Mouse (Mus musculus): Measurements from ENCODE around the gene Gm49396. TPM values are rescaled to one million over a fixed set of nuclear protein-coding genes. Genes with fewer than 3 reads are reported as not detected.

Gm49396 gene
- polyA plus RNA-seq, 1 experiment: 1.0 TPM

DNA sequence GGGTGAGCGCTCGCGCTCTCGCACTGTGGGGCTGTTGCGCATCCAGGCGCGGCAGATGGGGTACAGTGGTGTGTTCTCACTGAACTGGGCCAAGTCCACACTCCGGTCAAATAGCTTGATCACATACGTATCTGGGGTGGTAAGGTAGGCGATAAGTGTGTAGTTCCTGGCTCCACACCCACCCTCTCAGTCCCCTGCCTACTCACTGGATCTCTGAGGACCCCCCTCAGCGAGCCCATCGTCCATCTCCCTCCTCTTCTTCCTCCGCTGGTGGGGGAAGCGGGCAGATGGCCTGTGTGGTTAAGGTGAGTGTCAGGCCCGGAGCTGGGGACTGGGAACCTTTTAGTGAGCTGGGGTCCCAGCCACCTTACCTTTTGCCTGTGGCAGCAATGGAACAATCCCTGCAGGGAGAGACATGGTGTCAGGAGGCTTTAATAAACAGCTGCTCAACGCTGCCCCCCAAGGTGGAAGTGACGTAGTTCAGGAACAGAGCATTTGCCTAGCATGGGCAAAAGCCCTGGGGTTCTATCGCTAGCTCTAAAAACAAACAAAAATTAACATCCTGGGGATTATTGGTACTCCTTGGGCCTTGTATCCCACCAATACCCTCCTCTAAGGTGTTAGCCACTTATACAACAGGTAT is 6.1 kb upstream of the Gm49396 start:
- H3K36me3 ChIP-seq (ENCODE audit: control insufficient read depth, insufficient read depth): peaks cover 8% of the 10 kb centered on the region
- H3K27me3 ChIP-seq (ENCODE audit: control insufficient read depth, insufficient read depth, insufficient read length): no peaks in the 10 kb centered on the region
- H3K79me2 ChIP-seq (ENCODE audit: control insufficient read depth, insufficient read depth): peaks cover 13% of the 10 kb centered on the region
- no peak overlapping the region for H3ac ChIP-seq (ENCODE audit: control insufficient read depth, insufficient read length)
- H3K4me3 ChIP-seq: no peak overlapping the region
- H3K4me2 ChIP-seq (ENCODE audit: low read depth): no peak overlapping the region
- TF ChIP-seq MAX (IDR thresholded peaks at IDR 0.05; ENCODE audit: low read depth): no peak
- peak; percentile 7 for TF ChIP-seq POLR2AphosphoS2 (IDR thresholded peaks at IDR 0.05; ENCODE audit: insufficient read length, low read depth)

DNA sequence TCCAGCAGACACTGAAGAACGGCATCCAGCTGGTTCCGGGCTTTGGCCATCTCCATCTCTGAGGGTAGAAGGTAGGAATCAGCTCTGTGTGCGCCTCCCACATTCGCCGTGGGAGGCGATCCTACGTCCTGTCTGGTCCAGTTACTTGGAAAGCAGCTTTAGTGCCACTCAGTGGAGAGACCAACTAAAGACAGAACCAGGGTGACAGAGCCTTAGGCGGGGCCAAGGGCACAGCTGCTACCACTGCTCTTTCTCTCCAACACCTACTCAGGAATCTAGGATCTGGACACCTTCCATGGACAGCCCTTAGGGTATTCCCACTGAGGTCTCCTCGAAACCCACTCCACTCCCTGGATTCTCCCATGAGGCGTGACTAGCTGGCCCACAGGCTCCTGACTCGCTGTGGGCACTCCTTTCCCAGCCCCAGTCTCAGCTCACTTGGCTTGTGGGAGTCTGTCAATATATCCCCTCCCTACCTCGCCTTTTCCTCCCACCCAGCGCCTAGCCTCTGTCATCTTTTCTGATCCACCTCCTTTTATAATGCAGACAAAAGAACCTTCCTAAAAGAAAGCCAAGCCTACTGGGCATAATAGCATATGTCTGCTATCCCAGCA is 5.1 kb upstream of the Gm49396 start:
- peaks cover 21% of the 10 kb centered on the region for H3K79me2 ChIP-seq (ENCODE audit: control insufficient read depth, insufficient read depth)
- peak overlapping the region; percentile 72 for H3K4me3 ChIP-seq
- no peak for TF ChIP-seq MAX (IDR thresholded peaks at IDR 0.05; ENCODE audit: low read depth)
- peak; percentile 14 for TF ChIP-seq POLR2A (IDR thresholded peaks at IDR 0.05; ENCODE audit: insufficient read length, low read depth)
- no peak for TF ChIP-seq TCF3 (IDR thresholded peaks at IDR 0.05; ENCODE audit: insufficient read length, low read depth)
- peak in 2 of 3 experiments; percentile 32 to 76 for TF ChIP-seq MYOD1 (IDR thresholded peaks at IDR 0.05; ENCODE audit: control insufficient read depth in 1 of 3, insufficient read length in 2 of 3, low read depth in 2 of 3)
- TF ChIP-seq SRF (IDR thresholded peaks at IDR 0.05; ENCODE audit: control insufficient read depth, insufficient read length, low read depth): no peak
- TF ChIP-seq MYOG (IDR thresholded peaks at IDR 0.05; ENCODE audit: control insufficient read depth in 1 of 3, insufficient read depth in 1 of 3, insufficient read length in 2 of 3, low read depth in 2 of 3): peak in 2 of 3 experiments; percentile 27 to 67
- H3K36me3 ChIP-seq (ENCODE audit: control insufficient read depth, insufficient read depth): peaks cover 8% of the 10 kb centered on the region
- H3ac ChIP-seq (ENCODE audit: control insufficient read depth, insufficient read length): peak overlapping the region; percentile 74
- H3K27me3 ChIP-seq (ENCODE audit: control insufficient read depth, insufficient read depth, insufficient read length): no peaks in the 10 kb centered on the region
- H3K4me2 ChIP-seq (ENCODE audit: low read depth): peak overlapping the region; percentile 77

DNA sequence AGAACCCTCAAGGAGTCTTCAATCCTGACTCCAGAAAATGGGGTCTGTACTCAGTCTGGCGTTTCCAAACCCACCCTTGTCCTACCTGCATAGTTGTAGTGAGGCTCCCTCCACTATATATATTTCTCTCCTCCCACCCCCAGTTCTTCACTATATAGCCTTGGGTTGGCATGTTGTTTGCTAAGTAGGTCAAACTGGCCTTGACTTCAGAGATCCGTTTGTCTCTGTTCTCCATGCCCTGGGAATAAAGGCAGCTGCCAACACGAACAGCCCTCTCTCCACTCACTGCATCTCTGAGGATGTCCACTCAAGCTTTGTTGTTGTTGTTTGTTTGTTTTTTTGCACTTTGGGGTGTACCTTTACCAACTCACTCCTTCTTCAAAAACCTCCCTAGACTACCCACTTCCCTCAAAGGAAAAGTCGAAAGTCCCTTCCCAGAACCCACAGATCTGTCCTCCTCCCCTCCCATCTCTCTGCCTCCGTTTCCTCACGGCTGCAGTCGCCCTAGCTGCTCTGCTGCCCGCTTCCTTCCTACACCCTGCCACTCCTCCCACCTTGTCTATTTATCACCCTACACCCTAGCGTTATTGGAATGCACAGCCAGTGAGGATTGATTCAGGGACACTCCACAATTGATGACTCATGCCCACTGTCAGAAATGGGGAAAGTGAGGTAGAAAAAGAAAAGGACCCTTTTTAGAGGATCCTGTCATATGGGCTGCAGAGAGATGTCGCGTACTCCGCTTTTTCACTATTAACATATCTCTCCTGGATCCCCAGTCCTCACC is 4.3 kb upstream of the Gm49396 start:
- H3ac ChIP-seq (ENCODE audit: control insufficient read depth, insufficient read length): peak overlapping the region; percentile 74
- TF ChIP-seq CEBPB (IDR thresholded peaks at IDR 0.05; ENCODE audit: insufficient read depth, poor library complexity, severe bottlenecking) (no peak), POLR2A (IDR thresholded peaks at IDR 0.05; ENCODE audit: insufficient read length, low read depth) (peak; percentile 24)
- H3K4me2 ChIP-seq (ENCODE audit: low read depth): peak overlapping the region; percentile 77
- peaks cover 8% of the 10 kb centered on the region for H3K36me3 ChIP-seq (ENCODE audit: control insufficient read depth, insufficient read depth)
- H3K79me2 ChIP-seq (ENCODE audit: control insufficient read depth, insufficient read depth): peaks cover 21% of the 10 kb centered on the region
- no peaks in the 10 kb centered on the region for H3K27me3 ChIP-seq (ENCODE audit: control insufficient read depth, insufficient read depth, insufficient read length)
- peak overlapping the region; percentile 72 for H3K4me3 ChIP-seq

DNA sequence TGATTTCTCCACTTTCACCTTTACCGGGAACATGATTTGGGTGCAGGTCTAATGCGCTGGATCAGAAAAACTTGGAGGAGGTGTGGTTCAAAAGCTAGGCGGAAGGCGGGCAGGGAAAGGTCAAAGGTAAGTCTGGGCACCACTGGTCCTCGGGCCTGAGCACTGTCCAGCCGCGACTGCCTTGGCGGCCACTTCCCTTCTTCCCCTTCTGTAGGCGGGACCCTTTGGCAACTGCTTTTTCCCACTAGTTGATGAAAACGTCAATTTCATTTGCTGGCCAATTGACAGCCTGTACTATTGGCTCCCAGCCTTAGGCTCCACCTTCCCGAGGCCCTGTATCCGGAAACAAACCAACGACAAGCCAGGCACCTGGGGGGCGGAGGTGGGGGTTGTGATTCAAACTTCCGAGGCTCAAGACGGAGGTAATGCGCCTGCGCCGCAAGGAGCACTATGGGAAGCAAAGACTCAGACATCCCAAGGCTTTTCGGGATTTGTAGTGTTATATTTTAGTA is 3.6 kb upstream of the Gm49396 start, which contains the start of gene Lin37:
TSS of gene Lin37 (minus strand) at position 396 of the 512 bp plus-strand sequence.
- peaks cover 8% of the 10 kb centered on the region for H3K36me3 ChIP-seq (ENCODE audit: control insufficient read depth, insufficient read depth)
- peak within 1 kb of the TSS; percentile 74 for H3ac ChIP-seq (ENCODE audit: control insufficient read depth, insufficient read length)
- TF ChIP-seq USF1 (IDR thresholded peaks at IDR 0.05; ENCODE audit: low read depth) (no peak), TCF3 (IDR thresholded peaks at IDR 0.05; ENCODE audit: insufficient read length, low read depth) (no peak), MYOG (IDR thresholded peaks at IDR 0.05; ENCODE audit: control insufficient read depth in 1 of 3, insufficient read depth in 1 of 3, insufficient read length in 2 of 3, low read depth in 2 of 3) (no peak), POLR2AphosphoS2 (IDR thresholded peaks at IDR 0.05; ENCODE audit: insufficient read length, low read depth) (peak; percentile 63), TCF12 (IDR thresholded peaks at IDR 0.05; ENCODE audit: insufficient read depth, poor library complexity, severe bottlenecking) (no peak), POLR2A (IDR thresholded peaks at IDR 0.05; ENCODE audit: insufficient read length, low read depth) (peak; percentile 80), SRF (IDR thresholded peaks at IDR 0.05; ENCODE audit: control insufficient read depth, insufficient read length, low read depth) (no peak)
- H3K4me3 ChIP-seq: peak within 1 kb of the TSS; percentile 72
- H3K4me2 ChIP-seq (ENCODE audit: low read depth): peak within 1 kb of the TSS; percentile 81
- H3K27me3 ChIP-seq (ENCODE audit: control insufficient read depth, insufficient read depth, insufficient read length): no peaks in the 10 kb centered on the region
- H3K79me2 ChIP-seq (ENCODE audit: control insufficient read depth, insufficient read depth): peaks cover 21% of the 10 kb centered on the region

DNA sequence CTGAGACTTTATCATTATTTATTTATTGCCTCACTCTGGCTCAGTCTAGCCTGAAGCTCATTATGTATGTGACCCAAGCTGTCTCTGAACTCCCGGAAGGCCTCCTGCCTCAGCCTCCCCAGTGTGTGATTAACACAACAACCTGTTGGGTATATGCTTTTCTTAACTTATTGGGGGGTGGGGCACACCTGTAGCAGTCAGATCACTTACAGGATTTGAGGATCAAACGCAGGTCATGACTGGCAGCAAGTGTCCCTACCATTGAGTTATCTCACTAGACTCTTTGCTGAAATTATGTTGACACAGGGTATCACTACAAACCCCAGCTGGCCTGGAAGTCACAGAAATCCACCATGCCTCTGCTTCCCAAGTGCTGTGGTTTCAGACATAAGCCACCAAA is 2.8 kb upstream of the Gm49396 start:
- H3K4me3 ChIP-seq: no peak overlapping the region
- H3K4me2 ChIP-seq (ENCODE audit: low read depth): peak overlapping the region; percentile 81
- TF ChIP-seq MYOD1 (IDR thresholded peaks at IDR 0.05; ENCODE audit: control insufficient read depth in 1 of 3, insufficient read length in 2 of 3, low read depth in 2 of 3): no peak
- TF ChIP-seq REST (IDR thresholded peaks at IDR 0.05; ENCODE audit: insufficient read depth, insufficient read length): no peak
- TF ChIP-seq TCF12 (IDR thresholded peaks at IDR 0.05; ENCODE audit: insufficient read depth, poor library complexity, severe bottlenecking): no peak
- no peak for TF ChIP-seq MYOG (IDR thresholded peaks at IDR 0.05; ENCODE audit: control insufficient read depth in 1 of 3, insufficient read depth in 1 of 3, insufficient read length in 2 of 3, low read depth in 2 of 3)
- no peak for TF ChIP-seq POLR2A (IDR thresholded peaks at IDR 0.05; ENCODE audit: insufficient read length, low read depth)
- TF ChIP-seq MAX (IDR thresholded peaks at IDR 0.05; ENCODE audit: low read depth): no peak
- no peak for TF ChIP-seq E2F4 (IDR thresholded peaks at IDR 0.05; ENCODE audit: insufficient read depth)
- no peak for TF ChIP-seq CEBPB (IDR thresholded peaks at IDR 0.05; ENCODE audit: insufficient read depth, poor library complexity, severe bottlenecking)

More for the DNA sequence above, 2.8 kb upstream of the Gm49396 start:
- Histone ChIP-seq H3K79me2 (ENCODE audit: control insufficient read depth, insufficient read depth) (peaks cover 21% of the 10 kb centered on the region), H3ac (ENCODE audit: control insufficient read depth, insufficient read length) (no peak overlapping the region), H3K27me3 (ENCODE audit: control insufficient read depth, insufficient read depth, insufficient read length) (no peaks in the 10 kb centered on the region), H3K36me3 (ENCODE audit: control insufficient read depth, insufficient read depth) (peaks cover 5% of the 10 kb centered on the region)
